In genomic region chr1:193368055-193368454, GRCm38 (mm10) we compare ENCODE assay signal across 9 mouse cellular contexts. TPM values are rescaled to one million over a fixed set of nuclear protein-coding genes. Genes with fewer than 3 reads are reported as not detected.
A peak's percentile ranks its signal among the peaks of the same experiment; 100 is the strongest.
DNase-seq lines count a peak whose midpoint lies in the region; ATAC-seq lines count a peak whose summit lies in the region.
"Had no signal": no experiment of that assay in that cellular context is flagged by ENCODE, and none has a peak within 500 bp of the region (broad histone marks: within the 10 kb centered on the region; RNA-seq: fewer than 3 reads in every experiment).

No protein-coding gene starts in this region.

- peaks cover 30% of the 10 kb centered on the region for H3K4me1 ChIP-seq in forebrain, embryonic 16.5 days (replicated peaks; ENCODE audit: control insufficient read depth, insufficient read depth, low read length)
- peaks cover 27% of the 10 kb centered on the region for H3K4me1 ChIP-seq in hindbrain, embryonic 14.5 days (replicated peaks; ENCODE audit: control insufficient read depth, insufficient read depth, low read length)
- H3K4me1 ChIP-seq in lung, embryonic 15.5 days, result peaks cover 16% of the 10 kb centered on the region

- H3K27ac ChIP-seq in forebrain, embryonic 16.5 days (ENCODE audit: low read length), result peak overlapping the region; percentile 69
- H3K27ac ChIP-seq in hindbrain, embryonic 14.5 days, result peak overlapping the region; percentile 34; the same call in 1 of the 2 replicates
- H3K27ac ChIP-seq in lung, embryonic 15.5 days, result peak overlapping the region; percentile 78

- no peaks in the 10 kb centered on the region for H3K27me3 ChIP-seq in forebrain, embryonic 16.5 days (replicated peaks; ENCODE audit: control insufficient read depth, insufficient read depth, low read length)
- H3K27me3 ChIP-seq in hindbrain, embryonic 14.5 days (ENCODE audit: control insufficient read depth, insufficient read depth, low read length), result no peaks in the 10 kb centered on the region
- H3K27me3 ChIP-seq in lung, embryonic 15.5 days, result no peaks in the 10 kb centered on the region

- WGBS in forebrain, embryonic 16.5 days, result 3% methylated on average over 10 of the region's 10 CpGs
- WGBS in hindbrain, embryonic 14.5 days, result 8% methylated on average over 10 of the region's 10 CpGs
- WGBS in lung, embryonic 15.5 days, result 28% methylated on average over 10 of the region's 10 CpGs

- H3K4me3 ChIP-seq in forebrain, embryonic 16.5 days (replicated peaks; ENCODE audit: low read length), result peak overlapping the region; percentile 66
- peak overlapping the region; percentile 55 for H3K4me3 ChIP-seq in hindbrain, embryonic 14.5 days (replicated peaks; ENCODE audit: low read length)
- H3K4me3 ChIP-seq in lung, embryonic 15.5 days, result peak overlapping the region; percentile 47

- peak; percentile 42 to 57 for DNase-seq in cerebellum, postnatal 14 days
- DNase-seq in cerebellum, adult 8-10 months, result no peak
- peak; percentile 60 for DNase-seq in hindbrain, embryonic 14.5 days (ENCODE audit: low spot score)
- peak; percentile 74 to 75 for DNase-seq in right cerebral cortex, adult 2 months (ENCODE audit: low spot score in 2 of 2)
- no peak for DNase-seq in testis, postnatal 10 days (ENCODE audit: low spot score)
- DNase-seq in spleen, postnatal 14 days (ENCODE audit: low spot score in 2 of 2), result no peak

- no peaks in the 10 kb centered on the region for H3K36me3 ChIP-seq in forebrain, embryonic 16.5 days (ENCODE audit: control insufficient read depth, insufficient read depth)
- H3K36me3 ChIP-seq in hindbrain, embryonic 14.5 days (replicated peaks; ENCODE audit: control insufficient read depth, insufficient read depth), result no peaks in the 10 kb centered on the region
- no peaks in the 10 kb centered on the region for H3K36me3 ChIP-seq in lung, embryonic 15.5 days

- H3K4me2 ChIP-seq in forebrain, embryonic 16.5 days (ENCODE audit: low read length), result peak overlapping the region; percentile 76
- peak overlapping the region; percentile 80 for H3K4me2 ChIP-seq in hindbrain, embryonic 14.5 days (replicated peaks)
- H3K4me2 ChIP-seq in lung, embryonic 15.5 days, result peak overlapping the region; percentile 57

- H3K9ac ChIP-seq in forebrain, embryonic 16.5 days (replicated peaks; ENCODE audit: low read depth, low read length), result peak overlapping the region; percentile 72
- H3K9ac ChIP-seq in hindbrain, embryonic 14.5 days, result peak overlapping the region; percentile 74
- H3K9ac ChIP-seq in lung, embryonic 15.5 days, result no peak overlapping the region; the same call in 1 of the 2 replicates

- no peaks in the 10 kb centered on the region for H3K9me3 ChIP-seq in forebrain, embryonic 16.5 days (ENCODE audit: control insufficient read depth, low read length)
- no peaks in the 10 kb centered on the region for H3K9me3 ChIP-seq in hindbrain, embryonic 14.5 days (ENCODE audit: control insufficient read depth, low read length)
- no peaks in the 10 kb centered on the region for H3K9me3 ChIP-seq in lung, embryonic 15.5 days

- peak; percentile 81 for ATAC-seq in forebrain, embryonic 16.5 days
- peak; percentile 74 for ATAC-seq in hindbrain, embryonic 14.5 days (ENCODE audit: low FRiP score)
- peak; percentile 82 for ATAC-seq in lung, embryonic 15.5 days (ENCODE audit: borderline replicate concordance, extremely low read depth, low FRiP score, low TSS enrichment)

RNA-seq across cellular contexts. Expression of gene Camk1g, which starts 2.0 kb away (rescaled TPM):
- 49.9 and 51.9 TPM in 2 replicates for polyA plus RNA-seq in forebrain, embryonic 16.5 days (2015; fragmentation: Nextera tagmentation; extraction: Ambion mirVana)
- polyA plus RNA-seq in hindbrain, embryonic 14.5 days (2014; fragmentation: Nextera tagmentation; extraction: Ambion mirVana), result 39.9 and 45.2 TPM in 2 replicates
- 36.8 and 38.8 TPM in 2 replicates for polyA plus RNA-seq in lung, embryonic 15.5 days (2015; fragmentation: Nextera tagmentation; extraction: Ambion mirVana)
- polyA plus RNA-seq: liver, adult 2 months had no signal

Comparison
In these comparisons a context has a peak if more than half of its experiments do, and no peak if none do; other contexts are left out.
1. DNase-seq: peak in cerebellum, postnatal 14 days (2 of 2), hindbrain, embryonic 14.5 days (single experiment) and right cerebral cortex, adult 2 months (2 of 2); none in cerebellum, adult 8-10 months (single experiment), testis, postnatal 10 days (single experiment) and spleen, postnatal 14 days (0 of 2).
2. Peak in every context shown above with its lines, with median percentiles within 50 percentile points of each other: ATAC-seq, H3K27ac ChIP-seq, H3K4me2 ChIP-seq and H3K4me3 ChIP-seq.